Mouse (Mus musculus): Measurements from ENCODE around the gene Abl1. TPM values are rescaled to one million over a fixed set of nuclear protein-coding genes. Genes with fewer than 3 reads are reported as not detected.
"Not testable (repeated sequence)": the region's sequence is repeated elsewhere in the genome, so short reads cannot be mapped to it uniquely, and the experiment has no call there.

Gene Abl1
- polyA plus RNA-seq, 1 experiment from 2014 or later, result 49.0 TPM

DNA sequence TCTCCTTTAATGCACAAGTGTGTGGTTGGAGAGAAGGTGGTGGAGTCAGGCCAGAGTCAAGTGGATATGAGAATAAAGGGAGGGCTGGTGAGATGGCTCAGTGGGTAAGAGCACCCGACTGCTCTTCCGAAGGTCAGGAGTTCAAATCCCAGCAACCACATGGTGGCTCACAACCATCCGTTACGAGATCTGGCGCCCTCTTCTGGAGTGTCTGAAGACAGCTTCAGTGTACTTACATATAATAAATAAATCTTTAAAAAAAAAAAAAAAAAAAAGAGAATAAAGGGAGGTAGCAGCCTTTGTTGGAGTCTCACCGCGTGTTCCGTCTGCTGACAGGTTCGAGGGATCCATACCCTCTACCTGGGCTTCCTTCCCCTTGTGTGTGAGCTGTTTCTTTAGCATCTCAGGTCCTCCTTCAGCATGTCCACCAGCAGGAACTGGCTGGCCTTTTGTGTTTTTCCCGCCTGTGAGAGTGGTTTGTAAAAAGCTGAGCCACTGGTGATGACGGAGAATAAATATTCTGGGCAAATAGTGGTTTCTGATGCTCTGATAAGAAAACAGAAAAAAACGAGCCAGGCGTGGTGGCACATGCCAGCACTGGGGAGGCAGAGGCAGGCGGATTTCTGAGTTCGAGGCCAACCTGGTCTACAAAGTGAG is 7.0 kb upstream of the Abl1 start:
- H3K4me2 ChIP-seq (ENCODE audit: low read depth); H3K27me3 ChIP-seq (ENCODE audit: control insufficient read depth, insufficient read depth, low read length); ATAC-seq (ENCODE audit: insufficient read depth, low FRiP score, low TSS enrichment); H3K4me3 ChIP-seq (ENCODE audit: low read depth, low read length); H3K4me1 ChIP-seq (ENCODE audit: control insufficient read depth, insufficient read depth, low read length); H3K27ac ChIP-seq (ENCODE audit: low read depth, low read length); H3K9me3 ChIP-seq (ENCODE audit: control insufficient read depth, low read length); DNase-seq (ENCODE audit: low spot score); H3K9ac ChIP-seq (ENCODE audit: low read length): not testable (repeated sequence)
- peaks cover 22% of the 10 kb centered on the region for H3K36me3 ChIP-seq (ENCODE audit: control insufficient read depth, insufficient read depth, low read length)
- WGBS, result 90% methylated on average over 15 of the region's 15 CpGs

DNA sequence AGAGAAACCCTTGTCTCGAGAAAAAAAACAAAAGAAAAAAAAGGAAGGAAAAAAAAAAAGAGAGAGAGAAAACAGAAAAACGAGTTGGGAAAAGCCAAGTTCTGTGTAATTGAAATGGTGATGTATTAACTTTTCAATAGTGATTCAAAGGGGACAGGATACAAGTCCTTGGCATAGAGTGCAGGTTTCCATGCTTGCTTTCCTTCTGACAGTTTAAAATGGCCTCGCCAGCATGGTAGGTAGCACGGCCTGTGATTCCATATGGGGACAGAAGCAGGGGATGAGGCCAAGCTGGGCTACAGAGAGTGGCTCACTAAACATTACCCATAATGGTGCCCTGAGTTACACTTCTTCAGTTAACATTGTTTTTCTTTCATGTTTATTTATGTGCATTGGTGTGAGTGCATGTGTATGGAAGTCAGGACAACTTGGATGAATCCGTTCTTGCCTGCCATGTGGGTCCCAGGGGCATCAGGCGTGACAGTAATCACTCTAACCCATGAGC is 6.4 kb upstream of the Abl1 start:
- DNase-seq (ENCODE audit: low spot score) (no peak), ATAC-seq (ENCODE audit: insufficient read depth, low FRiP score, low TSS enrichment) (no peak)
- Histone ChIP-seq H3K36me3 (ENCODE audit: control insufficient read depth, insufficient read depth, low read length) (peaks cover 16% of the 10 kb centered on the region), H3K9me3 (ENCODE audit: control insufficient read depth, low read length) (no peaks in the 10 kb centered on the region), H3K4me2 (ENCODE audit: low read depth) (no peak overlapping the region), H3K9ac (ENCODE audit: low read length) (no peak overlapping the region), H3K4me1 (ENCODE audit: control insufficient read depth, insufficient read depth, low read length) (no peaks in the 10 kb centered on the region), H3K27ac (ENCODE audit: low read depth, low read length) (no peak overlapping the region), H3K4me3 (ENCODE audit: low read depth, low read length) (no peak overlapping the region), H3K27me3 (ENCODE audit: control insufficient read depth, insufficient read depth, low read length) (no peaks in the 10 kb centered on the region)
- WGBS, result 85% methylated on average over 6 of the region's 6 CpGs

DNA sequence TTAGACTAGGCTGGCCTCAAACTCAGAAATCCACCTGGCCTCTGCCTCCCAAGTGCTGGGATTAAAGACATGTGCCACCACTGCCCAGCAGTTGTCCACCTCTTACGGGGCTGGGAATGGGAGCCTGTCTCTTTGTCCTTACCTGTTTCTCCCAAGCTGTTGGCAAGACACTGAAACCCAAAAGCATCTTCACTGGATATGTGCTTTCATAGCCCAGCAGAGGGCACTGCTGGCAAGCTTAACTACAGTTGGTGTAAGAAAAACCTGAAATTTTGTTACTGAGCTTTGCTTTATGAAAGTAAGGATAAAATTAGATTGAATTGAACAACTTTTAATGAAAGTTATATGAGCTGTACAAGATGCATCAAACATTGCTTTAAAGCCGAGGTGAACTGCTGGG is 4.5 kb upstream of the Abl1 start:
- DNase-seq (ENCODE audit: low spot score) (peak; percentile 70), ATAC-seq (ENCODE audit: insufficient read depth, low FRiP score, low TSS enrichment) (no peak)
- Histone ChIP-seq H3K4me2 (ENCODE audit: low read depth) (no peak overlapping the region), H3K4me3 (ENCODE audit: low read depth, low read length) (no peak overlapping the region), H3K9ac (ENCODE audit: low read length) (no peak overlapping the region), H3K36me3 (ENCODE audit: control insufficient read depth, insufficient read depth, low read length) (peaks cover 7% of the 10 kb centered on the region), H3K9me3 (ENCODE audit: control insufficient read depth, low read length) (no peaks in the 10 kb centered on the region), H3K27me3 (ENCODE audit: control insufficient read depth, insufficient read depth, low read length) (no peaks in the 10 kb centered on the region), H3K4me1 (ENCODE audit: control insufficient read depth, insufficient read depth, low read length) (0 out of 2 replicates have a peak, but pooled peaks cover 3% of the 10 kb centered on the region), H3K27ac (ENCODE audit: low read depth, low read length) (no peak overlapping the region)
- WGBS, result 22% methylated on average over 2 of the region's 2 CpGs

DNA sequence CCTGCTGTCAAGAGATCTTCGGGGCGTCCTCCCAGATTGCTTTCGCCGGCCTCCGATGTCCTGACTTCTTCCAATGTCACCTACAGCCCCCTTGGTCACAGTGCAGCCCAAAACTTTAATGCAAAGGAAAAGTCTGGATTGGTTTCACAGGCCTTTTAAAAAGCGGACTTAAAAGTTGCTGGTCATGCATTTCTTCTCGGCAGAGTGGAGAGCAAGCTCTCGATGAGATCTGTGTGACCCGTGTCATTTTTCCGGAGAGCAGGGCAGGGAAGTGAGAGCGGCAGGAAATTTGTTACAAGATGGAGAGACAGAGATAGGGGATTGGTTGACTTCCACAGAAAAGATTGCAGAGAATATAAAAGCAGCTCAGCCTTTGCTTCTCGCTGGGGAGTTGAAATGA is 869 bp downstream of the Abl1 start:
- Histone ChIP-seq H3K9me3 (ENCODE audit: control insufficient read depth, low read length) (no peaks in the 10 kb centered on the region), H3K27me3 (ENCODE audit: control insufficient read depth, insufficient read depth, low read length) (no peaks in the 10 kb centered on the region), H3K27ac (ENCODE audit: low read depth, low read length) (no peak overlapping the region), H3K9ac (ENCODE audit: low read length) (peak overlapping the region; percentile 82), H3K4me2 (ENCODE audit: low read depth) (peak overlapping the region; percentile 74), H3K4me1 (ENCODE audit: control insufficient read depth, insufficient read depth, low read length) (peaks cover 17% of the 10 kb centered on the region; the same call in 1 of the 2 replicates), H3K4me3 (ENCODE audit: low read depth, low read length) (peak overlapping the region; percentile 77), H3K36me3 (ENCODE audit: control insufficient read depth, insufficient read depth, low read length) (no peaks in the 10 kb centered on the region)
- 1% methylated on average over 12 of the region's 12 CpGs for WGBS
- no peak for DNase-seq (ENCODE audit: low spot score)
- ATAC-seq (ENCODE audit: insufficient read depth, low FRiP score, low TSS enrichment), result no peak

DNA sequence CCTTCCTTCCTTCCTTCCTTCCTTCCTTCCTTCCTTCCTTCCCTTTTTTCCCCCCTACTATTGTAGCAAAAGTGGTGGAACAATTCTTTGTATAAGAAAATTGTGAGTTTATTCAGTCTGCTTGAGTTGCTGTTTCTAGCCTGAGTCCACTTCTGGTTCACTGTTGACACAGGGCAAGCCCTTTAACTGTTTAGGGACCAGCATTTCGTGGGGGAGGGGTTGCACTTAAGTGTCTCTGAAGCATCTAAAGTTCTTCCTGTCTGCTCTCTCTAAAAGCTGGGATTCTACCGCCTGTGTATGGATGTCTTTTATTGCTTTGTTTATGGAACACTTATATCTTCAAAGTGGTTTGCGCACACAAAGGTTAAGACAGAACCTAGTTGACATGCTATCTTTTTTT is 1.9 kb downstream of the Abl1 start:
- no peak for DNase-seq (ENCODE audit: low spot score)
- Histone ChIP-seq H3K27ac (ENCODE audit: low read depth, low read length) (no peak overlapping the region), H3K9me3 (ENCODE audit: control insufficient read depth, low read length) (no peaks in the 10 kb centered on the region), H3K9ac (ENCODE audit: low read length) (no peak overlapping the region; the same call in 1 of the 2 replicates), H3K4me3 (ENCODE audit: low read depth, low read length) (peak overlapping the region; percentile 77), H3K27me3 (ENCODE audit: control insufficient read depth, insufficient read depth, low read length) (no peaks in the 10 kb centered on the region), H3K4me1 (ENCODE audit: control insufficient read depth, insufficient read depth, low read length) (peaks cover 17% of the 10 kb centered on the region; the same call in 1 of the 2 replicates), H3K4me2 (ENCODE audit: low read depth) (peak overlapping the region; percentile 74), H3K36me3 (ENCODE audit: control insufficient read depth, insufficient read depth, low read length) (no peaks in the 10 kb centered on the region)
- WGBS, result 59% methylated on average over 3 of the region's 3 CpGs
- ATAC-seq (ENCODE audit: insufficient read depth, low FRiP score, low TSS enrichment), result no peak

DNA sequence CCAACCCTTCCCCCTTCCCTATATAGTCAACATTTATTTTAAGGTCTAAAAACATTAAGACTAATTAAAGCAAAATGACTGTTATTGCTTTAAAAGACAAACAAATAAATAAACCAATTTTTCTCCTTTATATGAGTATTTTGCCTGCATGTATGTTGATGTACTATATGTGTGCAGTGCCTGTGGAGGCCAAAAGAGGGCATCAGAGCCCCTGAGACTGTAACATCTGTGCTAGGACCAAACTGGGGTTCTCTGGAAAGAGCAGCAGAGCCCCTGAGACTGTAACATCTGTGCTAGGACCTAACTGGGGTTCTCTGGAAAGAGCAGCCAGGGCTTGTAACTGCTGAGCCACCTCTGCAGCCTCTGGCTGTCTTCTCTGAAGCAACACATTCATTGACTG is 10.0 kb downstream of the Abl1 start:
- no peak for DNase-seq (ENCODE audit: low spot score)
- no peak overlapping the region for H3K4me2 ChIP-seq (ENCODE audit: low read depth)
- no peak for ATAC-seq (ENCODE audit: insufficient read depth, low FRiP score, low TSS enrichment)

DNA sequence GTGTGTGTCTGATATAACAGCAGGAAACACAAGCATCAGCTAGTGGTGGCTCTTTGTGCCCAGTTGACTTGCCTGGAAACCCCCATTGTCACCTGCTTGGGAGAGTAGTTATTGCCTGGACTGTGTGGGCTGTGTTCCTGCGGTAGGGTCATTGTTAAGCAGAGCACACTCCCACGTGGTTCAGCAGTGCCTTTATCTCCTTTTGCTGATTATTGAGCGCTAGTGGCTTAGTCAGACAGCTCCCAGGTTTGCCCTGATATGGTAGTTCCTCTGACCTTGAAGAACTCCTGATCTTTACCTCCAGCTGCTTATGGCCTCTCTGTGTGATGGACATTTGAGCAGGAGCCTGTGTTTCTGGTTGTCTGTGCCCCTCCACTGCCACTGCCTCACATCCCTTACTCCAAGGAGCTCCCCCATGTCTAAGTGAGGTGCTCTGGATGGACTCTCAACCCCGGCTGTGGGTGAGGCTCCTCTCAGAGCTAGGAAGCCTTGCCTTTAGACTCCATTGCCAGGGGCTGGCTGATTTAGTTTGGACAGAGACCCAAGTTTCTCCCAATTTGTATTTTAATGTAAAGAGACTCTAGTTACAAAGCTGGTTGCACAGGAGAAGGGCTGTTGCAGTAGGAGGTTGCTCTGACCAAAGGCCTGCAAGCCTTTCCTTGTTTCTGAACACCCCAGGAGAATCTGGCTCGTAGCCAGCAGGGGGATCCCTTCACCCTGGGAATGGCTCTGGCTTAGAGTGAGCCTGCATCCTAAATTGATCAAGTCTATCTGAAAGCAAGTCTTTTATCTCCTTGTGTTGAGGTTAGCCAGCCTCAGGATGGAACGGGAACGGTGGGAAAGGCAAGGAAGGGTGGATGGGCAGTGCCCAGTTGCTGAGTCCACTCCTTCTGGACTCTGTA is 12.6 kb downstream of the Abl1 start:
- no peak overlapping the region for H3K4me2 ChIP-seq (ENCODE audit: low read depth)
- no peak overlapping the region for H3K9ac ChIP-seq (ENCODE audit: low read length)
- ATAC-seq (ENCODE audit: insufficient read depth, low FRiP score, low TSS enrichment), result no peak
- 63% methylated on average over 7 of the region's 7 CpGs for WGBS
- H3K36me3 ChIP-seq (ENCODE audit: control insufficient read depth, insufficient read depth, low read length), result no peaks in the 10 kb centered on the region; the same call in 1 of the 2 replicates
- DNase-seq (ENCODE audit: low spot score), result peak; percentile 44
- H3K9me3 ChIP-seq (ENCODE audit: control insufficient read depth, low read length), result no peaks in the 10 kb centered on the region
- no peaks in the 10 kb centered on the region for H3K4me1 ChIP-seq (ENCODE audit: control insufficient read depth, insufficient read depth, low read length)
- no peak overlapping the region for H3K4me3 ChIP-seq (ENCODE audit: low read depth, low read length)
- H3K27me3 ChIP-seq (ENCODE audit: control insufficient read depth, insufficient read depth, low read length), result no peaks in the 10 kb centered on the region
- H3K27ac ChIP-seq (ENCODE audit: low read depth, low read length), result no peak overlapping the region

More for the DNA sequence above, 10.0 kb downstream of the Abl1 start:
- Histone ChIP-seq H3K4me3 (ENCODE audit: low read depth, low read length) (no peak overlapping the region), H3K4me1 (ENCODE audit: control insufficient read depth, insufficient read depth, low read length) (no peaks in the 10 kb centered on the region), H3K9ac (ENCODE audit: low read length) (no peak overlapping the region), H3K27ac (ENCODE audit: low read depth, low read length) (no peak overlapping the region), H3K27me3 (ENCODE audit: control insufficient read depth, insufficient read depth, low read length) (no peaks in the 10 kb centered on the region), H3K36me3 (ENCODE audit: control insufficient read depth, insufficient read depth, low read length) (no peaks in the 10 kb centered on the region; the same call in 1 of the 2 replicates), H3K9me3 (ENCODE audit: control insufficient read depth, low read length) (no peaks in the 10 kb centered on the region)

DNA sequence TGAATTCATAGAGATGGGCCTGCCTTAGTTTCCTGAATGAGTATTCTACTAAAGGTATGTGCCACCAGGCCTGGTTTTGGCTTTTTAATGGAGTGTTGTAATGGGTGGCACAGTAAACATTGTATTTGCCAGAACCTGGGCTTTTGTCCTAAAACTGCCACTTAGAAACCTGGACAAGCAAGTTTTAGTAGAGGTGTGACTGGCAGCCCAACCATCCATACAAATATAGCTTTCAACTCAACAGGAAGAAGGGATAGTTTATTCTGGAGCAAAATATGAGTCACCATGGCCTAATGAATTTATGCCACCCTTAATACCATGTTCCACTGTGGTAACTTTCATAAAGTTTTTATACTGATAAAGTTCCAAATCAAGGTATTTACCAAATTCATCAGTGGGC is 15.1 kb downstream of the Abl1 start:
- Histone ChIP-seq H3K27me3 (ENCODE audit: control insufficient read depth, insufficient read depth, low read length) (no peaks in the 10 kb centered on the region), H3K36me3 (ENCODE audit: control insufficient read depth, insufficient read depth, low read length) (no peaks in the 10 kb centered on the region), H3K4me3 (ENCODE audit: low read depth, low read length) (no peak overlapping the region), H3K9ac (ENCODE audit: low read length) (no peak overlapping the region), H3K4me2 (ENCODE audit: low read depth) (no peak overlapping the region), H3K4me1 (ENCODE audit: control insufficient read depth, insufficient read depth, low read length) (no peaks in the 10 kb centered on the region), H3K27ac (ENCODE audit: low read depth, low read length) (no peak overlapping the region), H3K9me3 (ENCODE audit: control insufficient read depth, low read length) (no peaks in the 10 kb centered on the region)
- ATAC-seq (ENCODE audit: insufficient read depth, low FRiP score, low TSS enrichment) (no peak), DNase-seq (ENCODE audit: low spot score) (no peak)
